Mouse (Mus musculus) kidney, postnatal 36 days (tissue): ENCODE results near the gene Srsf2.
"Not testable (repeated sequence)": the region's sequence is repeated elsewhere in the genome, so short reads cannot be mapped to it uniquely, and the experiment has no call there.

ENCODE experiments used
- DNase-seq, 2 experiments: peaks; one replicate each; pipeline ENCODE4 v3.0.0; 2021 to 2022; ENCODE audit warnings: mixed read lengths in 2 of 2

Srsf2 gene

GRCm38 (mm10) chr11:116852291-116852890, 503 bp downstream of the Srsf2 start, which contains the start of gene Mfsd11:
Gene Mfsd11, plus strand, starts transcription at chr11:116852440.
- peak; percentile 87 to 92 for DNase-seq

- DNase-seq, result peak; percentile 64 to 77
Measured at GRCm38 (mm10) chr11:116851576-116852290, 1.2 kb downstream of the Srsf2 start.

GRCm38 (mm10) chr11:116850833-116851477, 1.9 kb downstream of the Srsf2 start:
- no peak for DNase-seq

GRCm38 (mm10) chr11:116850085-116850484, 2.8 kb downstream of the Srsf2 start:
- DNase-seq, result no peak

GRCm38 (mm10) chr11:116849587-116849986, 3.3 kb downstream of the Srsf2 start:
- DNase-seq, result no peak

- not testable (repeated sequence) for DNase-seq
Measured at GRCm38 (mm10) chr11:116848877-116849178, 4.1 kb downstream of the Srsf2 start.

GRCm38 (mm10) chr11:116848086-116848876, 4.6 kb downstream of the Srsf2 start:
- DNase-seq, result no peak

- no peak for DNase-seq
Measured at GRCm38 (mm10) chr11:116847187-116848085, 5.5 kb downstream of the Srsf2 start.

- no peak for DNase-seq
Measured at GRCm38 (mm10) chr11:116846593-116847181, 6.2 kb downstream of the Srsf2 start.

- DNase-seq, result peak; percentile 97 to 98
Measured at GRCm38 (mm10) chr11:116843261-116844233, 9.3 kb downstream of the Srsf2 start, which contains the start of the genes Mettl23 and Jmjd6. Gene Mettl23, plus strand, starts transcription at chr11:116843278. Gene Jmjd6, minus strand, starts transcription at chr11:116843449.

- peak; percentile 61 to 77 for DNase-seq
Measured at GRCm38 (mm10) chr11:116842531-116843260, 10.2 kb downstream of the Srsf2 start.

GRCm38 (mm10) chr11:116840748-116841147, 12.1 kb downstream of the Srsf2 start:
- DNase-seq, result no peak

- no peak for DNase-seq
Measured at GRCm38 (mm10) chr11:116839601-116840000, 13.3 kb downstream of the Srsf2 start.

- peak in 1 of 2 experiments; percentile 26 for DNase-seq
Measured at GRCm38 (mm10) chr11:116838936-116839335, 14.0 kb downstream of the Srsf2 start.

GRCm38 (mm10) chr11:116837441-116837840, 15.5 kb downstream of the Srsf2 start:
- no peak for DNase-seq

GRCm38 (mm10) chr11:116836283-116836682, 16.6 kb downstream of the Srsf2 start:
- no peak for DNase-seq

- DNase-seq, result no peak
Measured at GRCm38 (mm10) chr11:116834954-116835353, 17.9 kb downstream of the Srsf2 start.

GRCm38 (mm10) chr11:116832172-116832685, 20.7 kb downstream of the Srsf2 start:
- no peak for DNase-seq

GRCm38 (mm10) chr11:116827534-116828165, 25.2 kb downstream of the Srsf2 start, which contains the start of gene Mxra7:
Gene Mxra7, minus strand, starts transcription at chr11:116828046.
- DNase-seq, result peak; percentile 72 to 90
